ENCODE assay signal across 9 mouse cellular contexts in genomic region chr2:159069180-159069579, GRCm38 (mm10).
DNase-seq lines count a peak whose midpoint lies in the region; ATAC-seq and TF ChIP-seq lines count a peak whose summit lies in the region.
"Had no signal": no experiment of that assay in that cellular context is flagged by ENCODE, and none has a peak within 500 bp of the region (broad histone marks: within the 10 kb centered on the region; RNA-seq: fewer than 3 reads in every experiment).

No protein-coding gene starts in this region.

- no peak overlapping the region for H3K4me3 ChIP-seq in lung, embryonic 16.5 days (ENCODE audit: low read length)
- H3K4me3 ChIP-seq in kidney, embryonic 14.5 days (ENCODE audit: low read length), result no peak overlapping the region
- H3K4me3 ChIP-seq in neural tube, embryonic 13.5 days, result no peak overlapping the region
- no peak overlapping the region for H3K4me3 ChIP-seq in liver, postnatal 0 days (ENCODE audit: low read depth, low read length)

- peak; percentile 31 for ATAC-seq in lung, embryonic 16.5 days (ENCODE audit: low read depth)
- ATAC-seq in kidney, embryonic 14.5 days (ENCODE audit: low FRiP score, low TSS enrichment), result peak; percentile 51
- ATAC-seq in neural tube, embryonic 13.5 days (ENCODE audit: low read depth), result peak; percentile 86
- ATAC-seq in liver, postnatal 0 days, result no peak
- ATAC-seq: Patski had no signal

- 17% methylated on average over 6 of the region's 6 CpGs for WGBS in lung, embryonic 16.5 days
- 12% methylated on average over 6 of the region's 6 CpGs for WGBS in kidney, embryonic 14.5 days
- 4% methylated on average over 6 of the region's 6 CpGs for WGBS in neural tube, embryonic 13.5 days
- 39% methylated on average over 6 of the region's 6 CpGs for WGBS in liver, postnatal 0 days (ENCODE audit: insufficient replicate concordance)

- H3K27ac ChIP-seq in lung, embryonic 16.5 days (ENCODE audit: low read length), result peak overlapping the region; percentile 79
- H3K27ac ChIP-seq in kidney, embryonic 14.5 days (ENCODE audit: low read depth, low read length), result peak overlapping the region; percentile 60; the same call in 1 of the 2 replicates
- H3K27ac ChIP-seq in neural tube, embryonic 13.5 days (replicated peaks), result no peak overlapping the region
- no peak overlapping the region for H3K27ac ChIP-seq in liver, postnatal 0 days (ENCODE audit: low read depth)

- no peak for DNase-seq in lung, postnatal 4 days
- DNase-seq in cerebellum, adult 9-11 months, result peak; percentile 85
- no peak for DNase-seq in urinary bladder, postnatal 36 days (ENCODE audit: low spot score in 2 of 2)
- DNase-seq in liver, postnatal 0 days, result no peak
- DNase-seq in ovary, postnatal 36 days (ENCODE audit: low spot score), result no peak

- no peak overlapping the region for H3K4me2 ChIP-seq in lung, embryonic 16.5 days (ENCODE audit: low read depth, low read length)
- H3K4me2 ChIP-seq in kidney, embryonic 14.5 days (replicated peaks; ENCODE audit: low read depth, low read length), result no peak overlapping the region
- H3K4me2 ChIP-seq in neural tube, embryonic 13.5 days, result no peak overlapping the region
- no peak overlapping the region for H3K4me2 ChIP-seq in liver, postnatal 0 days (ENCODE audit: low read depth, low read length)

- no peak for TF ChIP-seq CTCF in liver, postnatal 0 days (IDR thresholded peaks at IDR 0.05; ENCODE audit: low read depth)

- no peak for TF ChIP-seq EP300 in liver, postnatal 0 days (IDR thresholded peaks at IDR 0.05; ENCODE audit: low read depth)

- peaks cover 7% of the 10 kb centered on the region; the same call in 1 of the 2 replicates for H3K4me1 ChIP-seq in lung, embryonic 16.5 days (replicated peaks; ENCODE audit: control insufficient read depth, insufficient read depth, low read length)
- H3K4me1 ChIP-seq in kidney, embryonic 14.5 days (ENCODE audit: control insufficient read depth, insufficient read depth, low read length), result 0 out of 2 replicates have a peak, but pooled peaks cover 2% of the 10 kb centered on the region
- H3K4me1 ChIP-seq in neural tube, embryonic 13.5 days (replicated peaks), result peaks cover 18% of the 10 kb centered on the region
- no peaks in the 10 kb centered on the region for H3K4me1 ChIP-seq in liver, postnatal 0 days (ENCODE audit: insufficient read depth)

- H3K27me3 ChIP-seq in lung, embryonic 16.5 days (ENCODE audit: control insufficient read depth, insufficient read depth, low read depth, low read length), result no peaks in the 10 kb centered on the region
- H3K27me3 ChIP-seq in kidney, embryonic 14.5 days (ENCODE audit: control insufficient read depth, insufficient read depth, low read length), result no peaks in the 10 kb centered on the region
- H3K27me3 ChIP-seq in neural tube, embryonic 13.5 days, result peaks cover 97% of the 10 kb centered on the region
- H3K27me3 ChIP-seq in liver, postnatal 0 days (ENCODE audit: insufficient read depth, low read length), result no peaks in the 10 kb centered on the region

- H3K36me3 ChIP-seq in lung, embryonic 16.5 days (ENCODE audit: control insufficient read depth, insufficient read depth, low read length), result no peaks in the 10 kb centered on the region
- H3K36me3 ChIP-seq in kidney, embryonic 14.5 days (ENCODE audit: control insufficient read depth, insufficient read depth, low read length), result no peaks in the 10 kb centered on the region
- H3K36me3 ChIP-seq in neural tube, embryonic 13.5 days, result no peaks in the 10 kb centered on the region
- H3K36me3 ChIP-seq in liver, postnatal 0 days (replicated peaks; ENCODE audit: insufficient read depth, low read length), result no peaks in the 10 kb centered on the region

- H3K9ac ChIP-seq in lung, embryonic 16.5 days (ENCODE audit: low read length), result peak overlapping the region; percentile 6; the same call in 1 of the 2 replicates
- no peak overlapping the region for H3K9ac ChIP-seq in kidney, embryonic 14.5 days (ENCODE audit: low read depth, low read length)
- no peak overlapping the region for H3K9ac ChIP-seq in neural tube, embryonic 13.5 days
- no peak overlapping the region for H3K9ac ChIP-seq in liver, postnatal 0 days (replicated peaks)

- H3K9me3 ChIP-seq in lung, embryonic 16.5 days (ENCODE audit: control insufficient read depth, low read length), result no peaks in the 10 kb centered on the region
- H3K9me3 ChIP-seq in kidney, embryonic 14.5 days (ENCODE audit: control insufficient read depth, low read length), result no peaks in the 10 kb centered on the region
- H3K9me3 ChIP-seq in neural tube, embryonic 13.5 days, result no peaks in the 10 kb centered on the region; the same call in 1 of the 2 replicates
- H3K9me3 ChIP-seq in liver, postnatal 0 days (ENCODE audit: low read length), result no peaks in the 10 kb centered on the region

Comparison
In these comparisons a context has a peak if more than half of its experiments do, and no peak if none do; other contexts are left out.
1. H3K27ac ChIP-seq: peak in lung, embryonic 16.5 days (single experiment) and kidney, embryonic 14.5 days (single experiment); none in neural tube, embryonic 13.5 days (single experiment) and liver, postnatal 0 days (single experiment).